Mouse (Mus musculus): ENCODE data around the gene Ube2e2.

- TF ChIP-seq CTCF (IDR thresholded peaks at IDR 0.05) (no peak), POLR2A (IDR thresholded peaks at IDR 0.05; ENCODE audit: insufficient read depth, low read depth, low read length) (no peak)
These were observed 65.4 kb downstream of the Ube2e2 start for GRCm38 (mm10) chr14:18828661-18829060.

All from heart, adult 2 months (tissue).